Mouse (Mus musculus): ENCODE measurements at regions not wholly inside any gene's neighbourhood (a gene's known extent, or its start where the extent isn't known, plus 50 kb on each side); places are given as distances from the start of the nearest gene placed in this dataset.

DNA sequence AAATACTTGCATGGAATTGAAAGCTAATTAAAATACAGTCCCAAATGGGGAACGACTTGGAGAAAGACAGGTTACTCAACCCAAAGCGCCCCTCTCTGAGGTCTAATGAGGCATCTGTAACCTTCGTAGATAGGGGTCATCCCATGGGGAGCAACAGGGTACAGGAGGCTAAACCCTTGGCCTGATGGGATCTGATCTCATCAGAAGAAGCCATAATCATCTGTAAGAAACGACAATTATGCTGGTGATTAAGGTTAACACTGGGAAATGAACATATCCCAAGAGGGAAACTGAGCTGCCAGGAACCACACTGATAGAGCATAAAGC, 82.5 kb downstream of the S1pr1 start:
- no peak overlapping the region for H3K27ac ChIP-seq (ENCODE audit: insufficient read depth, low read depth, low read length)
- TF ChIP-seq CTCF (IDR thresholded peaks at IDR 0.05; ENCODE audit: low read depth, low read length) (no peak), POLR2A (IDR thresholded peaks at IDR 0.05; ENCODE audit: borderline replicate concordance, low read depth, low read length) (no peak)
- H3K4me1 ChIP-seq (ENCODE audit: control insufficient read depth, insufficient read depth, low read length) = peaks cover 2% of the 10 kb centered on the region; the same call in 1 of the 2 replicates
- H3K4me3 ChIP-seq (ENCODE audit: insufficient read depth, low read length) = no peak overlapping the region

DNA sequence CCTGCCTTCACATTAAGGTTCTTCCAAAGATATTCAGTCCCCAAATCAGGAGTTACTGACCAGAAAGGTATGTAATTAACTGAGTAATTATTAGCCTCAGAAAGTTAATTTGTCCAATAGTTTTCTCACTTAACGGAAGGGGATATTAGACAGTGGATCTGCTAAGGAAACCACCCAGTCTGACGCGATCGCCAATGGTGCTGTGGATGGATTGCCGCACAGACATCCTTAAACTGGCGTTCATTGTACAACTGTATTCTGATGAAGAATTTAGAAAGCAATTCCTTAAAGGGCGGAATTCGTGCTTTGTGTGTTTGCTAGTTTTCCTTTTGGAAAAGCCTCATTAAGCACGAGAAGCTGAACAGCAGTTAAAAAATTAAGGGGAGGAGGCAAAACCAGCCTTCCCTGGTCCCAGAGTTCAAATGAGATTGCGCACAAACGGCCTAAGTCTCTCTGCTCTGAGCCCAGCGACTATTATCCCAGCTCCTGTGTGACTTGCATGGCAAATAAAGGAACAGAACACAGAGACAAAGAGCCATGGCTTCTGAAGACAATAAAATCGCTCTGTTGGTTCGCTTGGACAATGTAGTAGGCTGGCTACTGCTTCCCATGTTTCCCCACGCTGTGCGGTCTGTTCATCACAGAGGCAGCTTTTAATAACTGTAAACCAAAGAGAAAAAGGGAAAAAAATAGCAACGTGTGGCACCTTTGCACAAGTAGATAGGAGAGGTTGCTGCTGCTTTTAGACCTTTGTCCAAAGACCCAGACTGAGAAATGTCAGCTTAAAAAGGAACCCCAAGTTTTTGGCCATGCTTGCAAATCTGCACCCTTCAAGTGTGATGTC, 83.1 kb downstream of the S1pr1 start:
- no peak overlapping the region for H3K4me3 ChIP-seq (ENCODE audit: insufficient read depth, low read length)
- peaks cover 2% of the 10 kb centered on the region; the same call in 1 of the 2 replicates for H3K4me1 ChIP-seq (ENCODE audit: control insufficient read depth, insufficient read depth, low read length)
- TF ChIP-seq POLR2A (IDR thresholded peaks at IDR 0.05; ENCODE audit: borderline replicate concordance, low read depth, low read length) = no peak
- TF ChIP-seq CTCF (IDR thresholded peaks at IDR 0.05; ENCODE audit: low read depth, low read length) = no peak
- H3K27ac ChIP-seq (ENCODE audit: insufficient read depth, low read depth, low read length) = no peak overlapping the region

DNA sequence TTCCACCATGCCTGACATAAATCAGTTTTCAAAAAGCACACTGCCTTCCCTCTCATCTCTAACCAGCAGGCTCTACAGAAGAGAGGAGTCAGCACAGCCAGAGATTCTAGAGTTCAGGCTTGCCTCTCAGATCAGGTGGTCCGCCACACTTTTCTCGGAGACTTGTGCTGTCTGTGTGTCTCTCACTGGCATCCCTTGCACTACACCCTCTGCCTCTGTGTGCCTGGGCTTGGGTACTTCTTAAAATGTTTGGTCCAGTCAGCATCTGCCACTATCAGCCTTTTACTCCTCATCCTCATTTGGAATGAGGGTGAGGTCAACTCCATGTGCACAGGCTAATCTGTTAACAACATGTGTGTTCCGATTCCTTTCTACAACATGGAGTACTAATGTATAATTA, 92.0 kb downstream of the S1pr1 start:
- Histone ChIP-seq H3K4me3 (ENCODE audit: insufficient read depth, low read length) (no peak overlapping the region), H3K27ac (ENCODE audit: insufficient read depth, low read depth, low read length) (no peak overlapping the region), H3K4me1 (ENCODE audit: control insufficient read depth, insufficient read depth, low read length) (no peaks in the 10 kb centered on the region)
- no peak for TF ChIP-seq CTCF (IDR thresholded peaks at IDR 0.05; ENCODE audit: low read depth, low read length)
- TF ChIP-seq POLR2A (IDR thresholded peaks at IDR 0.05; ENCODE audit: borderline replicate concordance, low read depth, low read length) = no peak

DNA sequence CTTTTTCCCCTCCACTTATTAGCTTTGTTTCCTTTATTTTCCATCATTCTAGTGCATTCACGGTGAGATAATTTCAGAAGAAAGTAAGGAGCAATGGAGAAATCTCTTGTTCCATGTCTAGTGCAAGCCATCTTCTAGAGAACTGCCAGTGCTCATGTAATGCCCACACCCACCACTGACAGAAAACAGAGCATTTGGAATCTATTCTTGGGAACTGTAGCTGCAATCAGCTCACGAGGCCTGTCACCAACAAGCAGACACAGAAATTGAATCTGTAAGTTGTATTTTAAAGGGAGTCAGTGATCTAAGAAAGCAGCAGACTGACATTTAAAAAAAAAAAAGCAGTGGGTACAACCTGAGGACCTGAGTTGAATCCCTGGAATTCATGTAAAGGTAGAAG, 92.6 kb downstream of the S1pr1 start:
- TF ChIP-seq CTCF (IDR thresholded peaks at IDR 0.05; ENCODE audit: low read depth, low read length) (no peak), POLR2A (IDR thresholded peaks at IDR 0.05; ENCODE audit: borderline replicate concordance, low read depth, low read length) (no peak)
- Histone ChIP-seq H3K27ac (ENCODE audit: insufficient read depth, low read depth, low read length) (no peak overlapping the region), H3K4me1 (ENCODE audit: control insufficient read depth, insufficient read depth, low read length) (no peaks in the 10 kb centered on the region), H3K4me3 (ENCODE audit: insufficient read depth, low read length) (no peak overlapping the region)

DNA sequence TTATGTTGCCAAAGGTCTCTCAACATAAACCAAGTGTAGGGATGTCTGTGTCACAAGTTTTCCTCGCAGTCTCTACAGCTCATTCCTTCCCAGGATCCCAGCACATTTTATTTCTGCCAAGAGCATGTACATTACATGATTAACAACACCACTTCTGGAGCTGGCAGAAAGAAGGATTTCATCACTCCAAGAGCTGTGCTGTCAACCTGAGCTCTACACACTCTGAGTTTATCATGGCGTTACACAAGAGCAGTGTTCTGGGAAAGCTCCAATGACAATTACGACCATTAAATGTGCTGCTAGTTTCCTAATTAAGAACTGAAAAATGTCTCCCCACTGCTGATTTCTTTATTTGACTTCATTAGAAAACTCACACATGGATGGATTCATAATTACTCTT, 94.9 kb downstream of the S1pr1 start:
- TF ChIP-seq POLR2A (IDR thresholded peaks at IDR 0.05; ENCODE audit: borderline replicate concordance, low read depth, low read length) (no peak), CTCF (IDR thresholded peaks at IDR 0.05; ENCODE audit: low read depth, low read length) (no peak)
- Histone ChIP-seq H3K27ac (ENCODE audit: insufficient read depth, low read depth, low read length) (no peak overlapping the region), H3K4me3 (ENCODE audit: insufficient read depth, low read length) (no peak overlapping the region), H3K4me1 (ENCODE audit: control insufficient read depth, insufficient read depth, low read length) (no peaks in the 10 kb centered on the region)

DNA sequence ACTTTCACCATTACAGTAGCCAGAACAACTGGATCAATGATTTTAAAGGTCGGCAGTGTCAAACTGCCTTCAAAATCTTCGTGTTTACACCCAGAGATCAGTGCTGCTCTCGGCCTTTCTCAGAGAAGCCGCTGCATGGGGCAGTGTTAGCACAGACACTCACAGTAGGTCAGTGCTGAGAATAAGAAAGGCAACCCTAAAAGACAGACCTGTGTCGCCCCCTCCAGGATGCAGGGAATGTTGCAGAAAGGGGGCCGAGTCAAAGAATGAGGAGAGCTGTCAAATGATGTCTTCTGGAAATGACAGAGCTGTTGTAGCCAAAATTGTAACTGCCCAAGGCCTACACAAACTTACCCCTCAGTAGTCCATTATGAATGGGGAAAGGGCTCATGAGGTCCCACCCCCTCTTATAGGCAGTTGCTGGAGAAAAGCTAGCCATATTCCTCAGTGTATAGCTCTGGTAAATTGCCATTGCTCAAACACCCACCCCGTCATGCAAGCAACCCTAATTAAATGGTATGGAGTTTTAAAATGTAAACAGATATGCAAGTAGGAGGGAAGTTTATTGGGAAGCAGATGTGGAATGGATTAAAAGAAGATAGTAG, 98.8 kb downstream of the S1pr1 start:
- TF ChIP-seq CTCF (IDR thresholded peaks at IDR 0.05; ENCODE audit: low read depth, low read length) (no peak), POLR2A (IDR thresholded peaks at IDR 0.05; ENCODE audit: borderline replicate concordance, low read depth, low read length) (no peak)
- no peaks in the 10 kb centered on the region for H3K4me1 ChIP-seq (ENCODE audit: control insufficient read depth, insufficient read depth, low read length)
- H3K27ac ChIP-seq (ENCODE audit: insufficient read depth, low read depth, low read length) = no peak overlapping the region
- H3K4me3 ChIP-seq (ENCODE audit: insufficient read depth, low read length) = no peak overlapping the region

DNA sequence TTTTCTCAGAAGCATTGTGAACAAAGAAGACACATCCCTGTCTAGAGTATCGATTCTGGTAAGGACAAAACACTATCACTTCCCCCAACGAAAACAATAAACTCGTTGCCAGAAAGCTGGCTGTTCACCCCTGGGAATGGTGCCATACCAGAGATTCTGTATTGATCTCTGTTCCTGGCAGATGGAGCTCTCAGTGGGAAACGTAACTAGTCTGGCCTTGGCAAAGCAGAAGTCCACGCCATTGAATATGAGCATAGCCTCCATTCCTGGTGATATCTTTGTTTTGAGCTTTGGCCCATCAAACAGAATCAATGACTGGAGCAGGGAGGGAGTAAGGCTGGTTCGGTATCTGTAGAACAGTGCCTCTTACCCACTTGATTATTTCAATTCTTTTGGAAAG, 102.0 kb downstream of the S1pr1 start:
- Histone ChIP-seq H3K27ac (ENCODE audit: insufficient read depth, low read depth, low read length) (no peak overlapping the region), H3K4me1 (ENCODE audit: control insufficient read depth, insufficient read depth, low read length) (no peaks in the 10 kb centered on the region), H3K4me3 (ENCODE audit: insufficient read depth, low read length) (no peak overlapping the region)
- TF ChIP-seq CTCF (IDR thresholded peaks at IDR 0.05; ENCODE audit: low read depth, low read length) (no peak), POLR2A (IDR thresholded peaks at IDR 0.05; ENCODE audit: borderline replicate concordance, low read depth, low read length) (no peak)

DNA sequence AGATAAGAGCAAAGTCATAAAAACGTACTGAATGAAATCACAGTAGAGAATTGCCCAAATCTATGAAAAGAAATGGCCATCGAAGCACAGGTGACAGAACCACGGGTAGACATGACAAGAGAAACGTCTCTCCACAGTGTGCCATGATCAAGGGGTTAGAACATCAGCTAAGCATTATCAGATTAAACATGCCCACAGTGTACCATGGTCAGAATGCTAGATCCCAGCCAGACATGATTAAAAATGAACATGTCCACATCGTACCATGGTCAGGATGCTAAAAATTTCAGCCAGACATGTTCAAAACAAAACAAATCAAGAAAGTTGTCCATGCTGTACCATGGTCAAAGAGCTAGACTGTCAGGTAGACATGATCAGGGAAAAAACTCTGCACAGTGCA, 106.8 kb downstream of the S1pr1 start:
- Histone ChIP-seq H3K27ac (ENCODE audit: insufficient read depth, low read depth, low read length) (no peak overlapping the region), H3K4me1 (ENCODE audit: control insufficient read depth, insufficient read depth, low read length) (no peaks in the 10 kb centered on the region), H3K4me3 (ENCODE audit: insufficient read depth, low read length) (no peak overlapping the region)
- TF ChIP-seq CTCF (IDR thresholded peaks at IDR 0.05; ENCODE audit: low read depth, low read length) = no peak
- TF ChIP-seq POLR2A (IDR thresholded peaks at IDR 0.05; ENCODE audit: borderline replicate concordance, low read depth, low read length) = no peak

DNA sequence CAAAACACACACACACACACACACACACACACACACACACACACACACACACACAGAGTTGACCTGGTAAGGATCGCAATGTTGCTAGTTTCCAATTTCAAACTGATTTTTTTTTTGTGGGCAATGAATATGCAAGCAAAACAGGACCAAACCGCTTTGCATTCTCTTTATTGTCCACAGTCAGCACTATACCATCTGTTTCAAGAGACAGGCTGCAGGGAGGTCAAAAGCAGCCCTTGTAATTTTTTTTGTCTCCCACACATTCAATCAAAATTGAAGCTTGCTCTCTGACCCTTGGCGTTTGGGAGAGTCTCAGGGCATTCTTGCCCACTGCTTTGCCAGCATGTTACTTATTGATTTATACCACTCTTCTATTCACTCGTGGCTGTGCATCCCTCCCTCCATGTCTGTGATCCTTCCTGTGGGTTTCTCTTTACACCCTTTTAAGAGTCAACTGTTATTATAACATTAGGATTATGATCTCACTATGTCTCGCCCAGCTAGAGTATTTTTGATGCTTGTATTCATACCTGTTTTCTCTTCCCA, 110.1 kb downstream of the S1pr1 start:
- H3K27ac ChIP-seq (ENCODE audit: insufficient read depth, low read depth, low read length) = no peak overlapping the region
- no peak overlapping the region for H3K4me3 ChIP-seq (ENCODE audit: insufficient read depth, low read length)
- H3K4me1 ChIP-seq (ENCODE audit: control insufficient read depth, insufficient read depth, low read length) = no peaks in the 10 kb centered on the region
- no peak for TF ChIP-seq POLR2A (IDR thresholded peaks at IDR 0.05; ENCODE audit: borderline replicate concordance, low read depth, low read length)
- TF ChIP-seq CTCF (IDR thresholded peaks at IDR 0.05; ENCODE audit: low read depth, low read length) = no peak

DNA sequence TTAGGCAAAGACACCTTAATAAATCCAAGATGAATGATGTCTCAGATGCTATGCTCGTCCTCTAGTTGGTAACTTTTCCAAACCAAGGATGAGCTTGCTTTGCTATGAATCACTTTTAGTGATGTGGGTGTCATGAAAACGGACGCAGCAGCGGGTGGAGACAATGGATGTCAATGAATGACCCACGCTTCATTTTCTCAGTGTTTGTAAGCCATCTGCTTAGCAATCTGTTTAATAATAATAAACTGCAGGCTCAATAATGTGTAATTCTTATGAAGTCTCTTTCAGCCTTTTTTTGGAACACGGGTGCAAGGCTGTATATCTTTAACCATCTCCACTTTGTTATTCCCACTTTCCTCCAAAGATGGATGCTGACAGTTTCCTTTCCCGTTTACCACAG, 110.6 kb downstream of the S1pr1 start:
- Histone ChIP-seq H3K4me3 (ENCODE audit: insufficient read depth, low read length) (no peak overlapping the region), H3K27ac (ENCODE audit: insufficient read depth, low read depth, low read length) (no peak overlapping the region), H3K4me1 (ENCODE audit: control insufficient read depth, insufficient read depth, low read length) (no peaks in the 10 kb centered on the region)
- TF ChIP-seq CTCF (IDR thresholded peaks at IDR 0.05; ENCODE audit: low read depth, low read length) = no peak
- no peak for TF ChIP-seq POLR2A (IDR thresholded peaks at IDR 0.05; ENCODE audit: borderline replicate concordance, low read depth, low read length)
